Mouse (Mus musculus): ENCODE results near the gene Lcat. TPM values are rescaled to one million over a fixed set of nuclear protein-coding genes. Genes with fewer than 3 reads are reported as not detected.
"Not testable (repeated sequence)": the region's sequence is repeated elsewhere in the genome, so short reads cannot be mapped to it uniquely, and the experiment has no call there.

Gene Lcat
- 1 to 10 TPM; 1.3 to 1.9 TPM for total RNA-seq (2021)
- long read RNA-seq, experiment 1, partial matches to known transcripts: 1 of 1 reads
- long read RNA-seq, experiment 1, other reads (novel, unspliced or antisense): 0 of 1 reads
- long read RNA-seq, experiment 2: 0 reads

DNA sequence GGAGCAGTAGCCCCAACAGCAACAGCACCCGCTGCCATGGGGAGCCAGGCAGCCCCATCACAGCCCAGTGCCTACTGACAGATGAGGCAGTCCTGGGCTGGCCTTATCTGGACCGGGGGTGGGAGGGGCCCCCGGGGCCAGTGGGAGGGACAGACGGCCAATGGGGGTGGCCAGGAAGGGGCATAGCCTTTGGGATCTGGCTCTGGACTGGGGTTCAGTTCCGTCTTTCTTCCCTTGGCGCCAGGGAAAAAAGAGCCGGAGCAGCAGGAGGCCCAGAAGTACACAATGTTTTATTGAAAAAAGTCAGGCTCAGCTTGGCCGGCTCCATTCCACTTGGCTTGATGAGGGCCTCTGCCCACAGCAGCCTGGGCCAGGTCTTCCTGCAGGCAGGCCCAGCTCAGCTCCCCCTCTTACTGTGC lies at the start of gene Lcat:
Gene Lcat, minus strand, starts transcription at position 62 of the 419 bp plus-strand sequence.
- peak in 1 of 2 experiments; percentile 36 for DNase-seq

DNA sequence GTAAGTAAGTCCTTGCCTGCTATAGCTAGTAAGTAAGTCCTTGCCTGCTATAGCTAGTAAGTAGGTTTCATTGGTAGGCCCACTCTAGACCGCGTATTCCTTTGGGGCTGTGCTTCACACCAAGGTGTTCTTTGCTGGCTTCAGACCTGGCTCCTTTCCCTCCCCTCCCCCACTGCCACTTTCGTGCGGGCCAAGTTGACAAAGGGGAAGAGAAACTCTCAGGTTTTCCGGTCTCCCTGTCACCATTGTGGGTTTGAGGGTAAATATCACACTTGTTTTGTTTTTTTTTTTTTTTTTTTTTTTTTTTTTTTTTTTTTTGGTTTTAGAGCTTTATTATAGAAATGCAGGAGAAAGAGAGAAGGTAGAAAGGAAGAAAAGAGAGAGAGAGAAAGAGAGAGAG lies 49.3 kb upstream of the Lcat start:
- peak in 1 of 2 experiments; percentile 26 for DNase-seq

GRCm38 (mm10) chr8:105991546-105991945 lies 48.4 kb upstream of the Lcat start:
- no peak for DNase-seq

GRCm38 (mm10) chr8:105990856-105991387 lies 47.7 kb upstream of the Lcat start, which contains the start of gene Dus2:
Gene Dus2, plus strand, starts transcription at chr8:105991337.
- peak; percentile 83 to 92 for DNase-seq

- no peak for DNase-seq
Measured at GRCm38 (mm10) chr8:105988546-105988945, 45.4 kb upstream of the Lcat start.

DNA sequence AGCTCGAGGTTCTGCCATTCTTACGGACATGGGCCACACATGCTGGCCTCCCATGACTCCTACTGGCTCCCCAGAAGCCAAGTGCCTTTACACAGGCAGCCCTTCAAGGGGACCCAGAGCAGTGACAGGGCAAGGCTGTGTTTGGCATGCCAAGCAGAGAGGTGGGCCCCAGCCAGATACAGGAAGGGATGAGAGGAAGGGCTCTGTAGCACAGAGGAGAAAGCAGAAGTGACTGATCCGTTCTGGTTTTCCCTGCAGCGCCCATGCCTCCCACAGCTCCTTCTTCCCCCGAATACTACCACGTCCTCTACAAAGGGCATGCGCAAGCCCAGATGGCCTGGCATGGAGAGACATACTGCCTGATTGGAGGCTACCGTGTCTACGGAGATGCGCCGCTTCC lies 40.2 kb upstream of the Lcat start:
- DNase-seq: not testable (repeated sequence)

DNA sequence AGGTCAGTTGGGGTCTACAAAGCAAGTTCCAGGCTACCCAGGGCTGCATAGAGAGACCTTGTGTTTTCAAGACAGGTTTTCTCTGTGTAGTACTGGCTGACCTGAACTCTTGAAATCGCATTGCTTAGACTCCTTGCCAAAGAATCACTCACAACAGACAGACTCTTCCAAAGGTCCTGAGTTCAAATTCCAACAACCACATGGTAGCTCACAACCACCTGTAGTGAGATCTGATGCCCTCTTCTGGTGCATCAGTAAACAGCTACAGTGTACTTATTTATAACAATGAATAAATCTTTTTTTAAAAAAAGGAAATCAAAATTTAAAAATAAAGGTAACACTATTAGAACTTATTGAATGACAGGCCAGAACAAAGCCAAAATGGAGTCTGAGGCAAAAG lies 38.0 kb upstream of the Lcat start:
- no peak for DNase-seq

GRCm38 (mm10) chr8:105979325-105979724 lies 36.1 kb upstream of the Lcat start, which contains the start of gene Dpep3:
Gene Dpep3, minus strand, starts transcription at chr8:105979429.
- no peak for DNase-seq

DNA sequence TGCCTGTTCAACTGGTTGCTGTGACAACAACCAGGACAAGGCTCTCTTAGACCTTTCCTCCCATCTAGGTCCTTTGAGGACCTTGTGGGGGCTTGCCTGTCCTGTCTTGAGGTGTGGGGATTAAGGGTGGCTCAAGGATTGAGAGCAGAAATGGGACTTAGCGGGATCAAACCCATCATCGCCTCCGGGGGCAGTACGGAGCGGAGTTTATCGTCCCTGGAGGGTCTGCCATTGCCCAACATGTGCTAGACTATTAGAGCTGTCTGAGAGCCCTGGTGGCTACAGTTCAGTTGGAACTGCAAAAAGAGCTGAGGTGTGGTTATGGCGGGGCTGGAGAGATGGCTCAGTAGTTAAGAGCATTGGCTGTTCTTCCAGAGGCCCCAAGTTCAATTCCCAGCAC lies 32.2 kb upstream of the Lcat start:
- DNase-seq: no peak

DNA sequence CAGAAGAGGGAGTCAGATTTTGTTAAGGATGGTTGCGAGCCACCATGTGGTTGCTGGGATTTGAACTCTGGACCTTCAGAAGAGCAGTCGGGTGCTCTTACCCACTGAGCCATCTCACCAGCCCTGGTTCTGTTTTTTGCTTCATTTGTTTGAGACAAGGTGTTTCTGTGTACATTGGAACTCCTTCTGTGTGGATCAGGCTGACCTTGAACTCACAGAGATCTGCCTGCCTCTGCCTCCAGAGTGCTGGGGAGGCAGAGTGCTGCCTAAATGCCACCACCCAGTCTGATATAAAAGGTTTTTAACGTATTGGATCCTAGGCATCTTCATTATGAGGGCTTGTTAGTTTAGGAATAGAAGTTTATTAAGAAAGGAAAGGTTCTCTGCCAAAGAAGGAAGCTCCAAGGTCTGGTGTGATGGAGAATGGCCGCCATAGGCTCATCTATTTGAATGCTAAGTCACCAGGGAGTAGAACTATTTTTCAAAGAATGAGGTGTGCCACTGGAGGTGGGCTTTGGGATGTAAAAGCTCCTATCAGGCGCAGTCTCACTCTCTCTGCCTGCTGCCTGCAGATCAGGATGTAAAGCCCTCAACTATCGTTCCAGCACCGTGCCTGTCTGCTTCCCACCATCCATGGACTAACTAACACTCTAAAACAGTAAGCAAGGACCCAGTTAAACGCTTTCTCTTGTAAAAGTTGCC lies 28.0 kb upstream of the Lcat start:
- DNase-seq: no peak

GRCm38 (mm10) chr8:105969367-105969766 lies 26.2 kb upstream of the Lcat start:
- no peak for DNase-seq

DNA sequence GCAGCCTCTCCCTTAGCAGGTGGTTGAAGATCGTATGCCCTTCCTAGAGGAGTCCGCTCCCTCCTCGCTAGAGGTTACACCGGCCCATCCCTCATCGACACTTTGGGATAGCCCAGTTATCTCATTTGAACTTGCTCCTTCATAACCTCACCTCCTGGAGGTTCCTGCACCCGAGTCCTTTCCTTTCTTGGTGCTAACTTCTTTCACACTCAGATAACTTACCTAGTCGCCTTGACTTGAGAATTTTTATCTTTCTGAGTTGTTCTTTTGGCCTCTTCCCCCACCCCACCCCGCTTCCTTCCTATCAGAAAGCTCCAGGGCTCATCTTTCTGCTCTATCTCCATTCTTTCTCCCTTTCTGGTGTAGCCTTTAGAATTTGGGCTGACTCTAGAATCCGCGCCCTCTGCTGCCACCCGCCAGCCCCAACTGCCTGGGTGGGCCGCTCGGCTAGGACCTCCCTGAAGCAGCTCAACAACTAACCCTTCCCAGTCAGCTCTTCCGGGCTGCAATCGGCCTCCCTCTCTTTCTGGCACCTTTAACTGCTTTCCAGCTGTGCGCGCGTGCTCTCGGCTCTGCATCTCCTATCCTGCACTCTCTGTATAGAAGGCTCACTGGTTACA lies 23.6 kb upstream of the Lcat start:
- peak in 1 of 2 experiments; percentile 29 for DNase-seq

GRCm38 (mm10) chr8:105965905-105966341 lies 22.7 kb upstream of the Lcat start, which contains the start of gene Slc12a4:
Gene Slc12a4, minus strand, starts transcription at chr8:105966097.
- peak; percentile 88 to 93 for DNase-seq

GRCm38 (mm10) chr8:105965266-105965904 lies 22.2 kb upstream of the Lcat start:
- DNase-seq: peak; percentile 74 to 79

DNA sequence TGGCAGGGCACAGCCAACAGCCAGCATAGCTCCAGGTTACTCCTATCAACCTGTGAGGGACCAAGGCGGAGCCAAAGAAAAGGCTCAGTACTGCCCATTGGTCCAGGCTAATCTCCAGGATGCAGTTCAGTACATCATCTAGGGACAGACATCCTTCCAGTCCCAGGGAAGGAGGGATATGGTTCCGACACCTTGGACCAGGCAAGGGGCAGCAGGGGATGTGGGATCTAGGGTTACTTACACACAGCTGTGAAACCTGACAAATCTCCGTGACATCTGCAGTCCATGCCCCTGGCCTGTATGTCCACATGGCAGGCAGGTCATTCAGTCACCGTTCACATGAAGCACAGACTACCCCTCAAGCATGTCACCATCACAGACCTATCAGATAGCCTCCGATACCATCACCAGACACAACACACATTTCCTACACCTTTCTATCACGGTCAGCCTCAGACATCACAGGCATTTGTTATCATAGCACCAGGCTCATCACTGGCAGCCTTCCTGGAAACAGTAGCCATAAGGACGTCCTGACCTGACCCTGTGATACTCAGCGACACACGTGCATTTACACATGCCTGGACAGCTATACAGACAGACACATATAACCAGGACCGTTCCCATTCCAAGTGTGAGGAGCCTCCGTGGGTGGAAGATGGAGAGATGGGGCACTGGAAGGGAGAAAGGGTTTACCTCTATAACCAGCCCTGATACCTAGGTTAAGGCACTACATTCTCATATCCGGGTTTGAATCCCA lies 21.5 kb upstream of the Lcat start:
- DNase-seq: no peak

- DNase-seq: no peak
Measured at GRCm38 (mm10) chr8:105961536-105961935, 18.4 kb upstream of the Lcat start.

DNA sequence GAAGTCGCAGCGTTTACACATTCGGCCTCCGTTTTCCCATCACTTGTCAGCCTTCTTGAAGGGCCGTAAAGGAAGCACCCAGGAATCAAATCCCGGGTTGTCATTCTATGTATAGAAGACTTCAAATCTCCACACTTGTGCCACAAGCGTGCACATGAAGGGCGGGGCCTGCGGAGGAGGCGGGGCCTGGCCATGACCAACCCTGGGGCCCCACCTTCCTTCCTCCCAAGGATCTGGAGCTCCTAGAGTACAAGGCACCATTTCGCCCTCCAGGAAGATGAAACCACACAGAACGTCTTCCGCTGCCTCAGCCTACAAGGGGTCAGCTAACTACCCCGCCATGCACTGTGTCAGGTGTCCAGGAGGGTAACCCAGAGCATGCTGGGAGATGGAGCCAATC lies 17.9 kb upstream of the Lcat start:
- no peak for DNase-seq

DNA sequence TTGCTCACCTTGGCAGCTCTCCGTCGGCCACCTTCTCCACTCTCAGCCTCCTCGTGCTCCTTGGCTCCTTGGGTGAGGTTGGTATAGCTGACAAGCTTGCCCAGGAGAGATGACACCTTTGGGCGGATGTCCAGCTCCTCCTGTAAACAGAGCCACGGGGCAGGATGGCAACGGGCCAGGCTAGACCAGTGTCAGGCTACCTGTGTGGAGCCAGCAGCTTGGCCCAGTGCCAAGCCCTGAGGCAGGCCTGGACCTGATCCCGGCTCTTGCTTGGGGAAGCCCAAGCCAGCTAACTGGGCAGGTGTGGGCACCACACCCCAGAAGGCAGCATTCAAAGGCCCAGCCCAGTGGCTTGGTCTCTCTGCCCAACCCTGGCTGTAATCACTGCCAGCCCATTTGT lies 16.2 kb upstream of the Lcat start:
- peak in 1 of 2 experiments; percentile 42 for DNase-seq

DNA sequence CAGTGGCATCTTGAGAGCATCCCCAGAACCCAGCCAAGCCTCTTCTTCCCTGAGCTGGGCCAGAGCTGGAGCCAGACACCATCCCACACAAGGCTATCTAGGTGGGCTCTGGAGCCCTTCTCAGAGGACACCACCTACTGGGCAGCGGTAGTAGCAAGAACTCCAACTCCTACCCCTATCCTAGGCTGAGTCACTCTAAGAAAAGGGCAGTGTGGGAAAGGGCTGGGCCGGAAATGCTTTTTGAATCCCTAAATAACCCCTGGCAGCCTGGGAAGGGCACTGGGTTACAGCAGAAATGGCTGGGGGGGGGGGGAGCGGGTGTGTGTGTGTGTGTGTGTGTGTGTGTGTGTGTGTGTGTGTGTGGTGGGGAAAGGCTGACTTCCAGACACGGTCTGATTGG lies 14.6 kb upstream of the Lcat start:
- DNase-seq: peak; percentile 57 to 70

DNA sequence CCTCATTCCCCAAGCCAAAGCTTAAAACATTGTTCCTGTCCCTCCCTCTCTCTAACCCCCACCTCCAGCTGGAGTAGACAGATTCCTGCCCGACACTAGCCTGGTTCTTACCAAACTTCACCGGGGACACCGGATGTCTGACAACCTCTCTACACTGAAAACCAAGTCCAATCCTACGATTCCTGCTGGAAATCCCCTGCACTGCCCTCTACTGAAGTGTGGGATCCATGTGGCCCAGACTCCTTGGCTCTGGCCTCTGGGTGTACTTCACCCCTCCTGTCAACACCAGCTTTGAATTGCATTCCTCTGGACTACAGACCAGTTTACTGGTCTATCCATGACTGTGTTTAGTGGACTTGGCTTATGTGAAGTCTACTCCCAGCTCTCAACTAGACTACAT lies 13.4 kb upstream of the Lcat start:
- DNase-seq: no peak

- no peak for DNase-seq
Measured at GRCm38 (mm10) chr8:105951057-105951659, 8.0 kb upstream of the Lcat start.
